Comparison of ENCODE assay signal across 20 mouse cellular contexts in the genomic region with DNA sequence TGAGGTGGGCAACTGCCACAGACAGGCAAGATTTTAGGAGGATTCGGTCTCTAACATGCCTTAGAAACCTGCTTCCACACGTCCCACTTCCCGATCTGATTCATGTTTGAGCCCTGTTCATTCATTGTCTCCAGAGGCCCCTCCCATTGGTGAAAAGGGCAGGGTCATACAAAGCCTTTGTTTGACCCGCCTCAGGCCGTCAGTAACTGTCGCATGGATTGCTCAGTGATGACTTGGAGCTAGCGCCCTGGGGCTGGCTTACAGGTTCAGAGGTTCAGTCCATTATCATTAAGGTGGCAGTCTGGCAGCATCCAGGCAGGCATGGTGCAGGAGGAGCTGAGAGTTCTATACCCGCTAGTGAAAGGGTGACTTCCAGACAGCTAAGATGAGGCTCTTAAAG. TPM values are rescaled to one million over a fixed set of nuclear protein-coding genes. Genes with fewer than 3 reads are reported as not detected.
DNase-seq lines count a peak whose midpoint lies in the region; ATAC-seq and TF ChIP-seq lines count a peak whose summit lies in the region.
"Had no signal": no experiment of that assay in that cellular context is flagged by ENCODE, and none has a peak within 500 bp of the region (broad histone marks: within the 10 kb centered on the region; RNA-seq: fewer than 3 reads in every experiment).

No protein-coding gene starts in this region.

- ATAC-seq in monocyte, adult 5-6 weeks (replicated peaks; ENCODE audit: insufficient number of reproducible peaks, low FRiP score, low TSS enrichment, poor library complexity, severe bottlenecking) = no peak
- ATAC-seq: forebrain, embryonic 15.5 days; hindbrain, postnatal 0 days; Patski had no signal

- no peaks in the 10 kb centered on the region; the same call in 1 of the 2 replicates for H3K9me3 ChIP-seq in ES-Bruce4 (replicated peaks; ENCODE audit: control insufficient read depth, insufficient read depth, low read length, poor library complexity, severe bottlenecking)
- H3K9me3 ChIP-seq: heart, embryonic 15.5 days had no signal

- no peak overlapping the region for H3K27ac ChIP-seq in heart, adult 2 months
- no peak overlapping the region for H3K27ac ChIP-seq in ES-Bruce4 (ENCODE audit: insufficient read depth, low read length)
- H3K27ac ChIP-seq: embryonic facial prominence, embryonic 10.5 days; forebrain, embryonic 15.5 days; heart, embryonic 15.5 days; hindbrain, postnatal 0 days had no signal

- no peak overlapping the region for H3K4me3 ChIP-seq in heart, adult 2 months
- H3K4me3 ChIP-seq in ES-Bruce4 (ENCODE audit: low read depth, low read length) = no peak overlapping the region
- H3K4me3 ChIP-seq: embryonic facial prominence, embryonic 10.5 days; forebrain, embryonic 15.5 days; heart, embryonic 15.5 days had no signal

- no peaks in the 10 kb centered on the region for H3K36me3 ChIP-seq in heart, adult 2 months (ENCODE audit: control insufficient read depth, insufficient read depth, low read length)
- H3K36me3 ChIP-seq in ES-Bruce4 (ENCODE audit: control insufficient read depth, insufficient read depth, low read length, poor library complexity, severe bottlenecking) = no peaks in the 10 kb centered on the region
- H3K36me3 ChIP-seq: embryonic facial prominence, embryonic 10.5 days; forebrain, embryonic 15.5 days; heart, embryonic 15.5 days had no signal

- no peaks in the 10 kb centered on the region for H3K79me2 ChIP-seq in heart, adult 2 months (replicated peaks; ENCODE audit: control insufficient read depth, insufficient read depth, low read length)

- no peaks in the 10 kb centered on the region for H3K4me1 ChIP-seq in heart, adult 2 months (ENCODE audit: control insufficient read depth, insufficient read depth, low read length)
- H3K4me1 ChIP-seq in ES-Bruce4 (ENCODE audit: control insufficient read depth, insufficient read depth, low read length) = peaks cover 2% of the 10 kb centered on the region
- H3K4me1 ChIP-seq: embryonic facial prominence, embryonic 10.5 days; forebrain, embryonic 15.5 days; heart, embryonic 15.5 days had no signal

- no peak for TF ChIP-seq CTCF in heart, adult 2 months (IDR thresholded peaks at IDR 0.05)
- TF ChIP-seq CTCF in ES-Bruce4 (IDR thresholded peaks at IDR 0.05; ENCODE audit: low read depth, low read length) = no peak

- H3K27me3 ChIP-seq in heart, adult 2 months (ENCODE audit: control insufficient read depth, insufficient read depth, low read length) = peaks cover 1% of the 10 kb centered on the region; the same call in 1 of the 2 replicates
- H3K27me3 ChIP-seq in ES-Bruce4 (ENCODE audit: control insufficient read depth, insufficient read depth, low read length, poor library complexity, severe bottlenecking) = no peaks in the 10 kb centered on the region
- H3K27me3 ChIP-seq: CH12.LX; forebrain, embryonic 15.5 days; heart, embryonic 15.5 days had no signal

- DNase-seq in heart, adult 11 months = peak; percentile 72
- no peak for DNase-seq in heart, adult 2 months
- DNase-seq in R1 (ENCODE audit: low read depth, low spot score) = peak; percentile 66
- DNase-seq in spleen, postnatal 10 days (ENCODE audit: low spot score in 2 of 2) = no peak
- DNase-seq: adrenal gland, adult 8-10 months; adrenal gland, postnatal 36 days; cerebellum, adult 2 months; cerebellum, postnatal 14 days; gastrocnemius, postnatal 36 days; heart, adult 18-20 months; heart, postnatal 14 days; kidney, adult 18-20 months had no signal

- TF ChIP-seq EP300 in heart, adult 2 months (IDR thresholded peaks at IDR 0.05; ENCODE audit: insufficient read depth, low read depth, low read length) = no peak
- 0 out of 2 replicates have a peak, but pooled peaks have one; percentile 16 for TF ChIP-seq EP300 in ES-Bruce4 (IDR thresholded peaks at IDR 0.05; ENCODE audit: insufficient read depth, low read depth, low read length)

- 65% methylated on average over 8 of the region's 8 CpGs for whole genome bisulfite sequencing in heart, adult 2 months

- intact Hi-C loops in heart, adult 2 months (cut with DNase I) = no loop called here

- no peak overlapping the region for H3K9ac ChIP-seq in heart, adult 2 months (ENCODE audit: low read depth, low read length)
- H3K9ac ChIP-seq in ES-Bruce4 (ENCODE audit: low read depth, poor library complexity, severe bottlenecking) = no peak overlapping the region; the same call in 1 of the 2 replicates
- H3K9ac ChIP-seq: forebrain, embryonic 15.5 days; heart, embryonic 15.5 days had no signal

- TF ChIP-seq POLR2A in heart, adult 2 months (IDR thresholded peaks at IDR 0.05; ENCODE audit: insufficient read depth, low read depth, low read length) = no peak
- no peak for TF ChIP-seq POLR2A in ES-Bruce4 (IDR thresholded peaks at IDR 0.05; ENCODE audit: insufficient read depth, low read length)

RNA-seq across cellular contexts. Expression of a gene that starts 33.9 kb away (rescaled TPM):
- 10 to 100 TPM; 30.4 to 31.9 TPM for total RNA-seq in heart, adult 2 months (2021)
- 37.0 and 43.9 TPM in 2 replicates for polyA plus RNA-seq in heart, adult 2 months (2012; rRNA removed)
- polyA plus RNA-seq in ES-Bruce4 (2011; ENCODE audit: insufficient read depth, insufficient read length, low read depth, missing spikeins) = 42.2 and 42.3 TPM in 2 replicates
- 25.2 to 53.9 TPM (median 36.5 TPM) in 3 replicates for total RNA-seq in monocyte, adult 5-6 weeks (2017)

RNA-seq across cellular contexts. Expression of a gene that starts 46.8 kb away (rescaled TPM):
- 10 to 100 TPM; 24.0 to 25.7 TPM for total RNA-seq in heart, adult 2 months (2021)
- 19.8 and 27.1 TPM in 2 replicates for polyA plus RNA-seq in heart, adult 2 months (2012; rRNA removed)
- polyA plus RNA-seq in ES-Bruce4 (2011; ENCODE audit: insufficient read depth, insufficient read length, low read depth, missing spikeins) = 21.0 and 21.1 TPM in 2 replicates
- total RNA-seq in monocyte, adult 5-6 weeks (2017) = 1.7 to 7.5 TPM (median 3.1 TPM) in 3 replicates

Comparison
In these comparisons a context has a peak if more than half of its experiments do, and no peak if none do; other contexts are left out.
1. DNase-seq: peak in heart, adult 11 months (single experiment) and R1 (single experiment); none in heart, adult 2 months (0 of 2) and spleen, postnatal 10 days (0 of 2).